Mouse (Mus musculus) lung, postnatal 0 days (tissue): ENCODE data around the gene Nln.

Experiments used
- CTCF ChIP-seq: IDR thresholded peaks from 2 replicates; pipeline ENCODE4 v1.5.1; 2016; ENCODE audit warnings: antibody characterized with exemption, mild to moderate bottlenecking
- EP300 ChIP-seq: IDR thresholded peaks from 2 replicates; pipeline ENCODE4 v1.6.1; 2016; ENCODE audit warnings: antibody characterized with exemption, mild to moderate bottlenecking, control low read depth

GRCm38 (mm10) chr13:104123662-104124381, 14.4 kb upstream of the Nln start:
- TF ChIP-seq CTCF (no peak), EP300 (no peak)
